9 mouse cellular contexts compared by ENCODE assay signal in the genomic region with DNA sequence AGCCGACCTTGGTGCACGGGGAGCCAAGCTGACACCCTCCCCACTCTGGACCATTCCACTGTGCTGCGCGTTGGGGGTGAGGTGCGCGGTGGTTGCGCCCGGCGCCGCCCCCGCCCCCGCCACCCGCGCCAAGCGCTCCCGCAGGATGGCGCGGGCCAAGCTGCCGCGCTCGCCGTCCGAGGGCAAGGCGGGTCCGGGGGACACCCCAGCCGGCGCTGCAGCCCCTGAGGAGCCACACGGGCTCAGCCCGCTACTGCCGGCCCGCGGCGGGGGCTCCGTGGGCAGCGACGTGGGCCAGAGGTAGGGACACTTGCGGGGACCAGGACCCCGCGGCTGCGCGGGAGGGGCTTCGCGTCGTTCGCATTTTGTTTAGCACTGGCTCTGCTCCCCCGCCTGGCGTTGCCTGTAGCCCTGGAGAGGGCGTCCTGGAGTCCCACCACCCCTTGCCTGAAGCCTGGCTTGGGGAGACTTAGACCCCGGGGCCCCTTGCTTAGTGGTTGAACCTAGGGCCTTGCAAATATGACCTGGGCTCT. TPM values are rescaled to one million over a fixed set of nuclear protein-coding genes. Genes with fewer than 3 reads are reported as not detected.
DNase-seq lines count a peak whose midpoint lies in the region; ATAC-seq and TF ChIP-seq lines count a peak whose summit lies in the region.
"Had no signal": no experiment of that assay in that cellular context is flagged by ENCODE, and none has a peak within 500 bp of the region (broad histone marks: within the 10 kb centered on the region; RNA-seq: fewer than 3 reads in every experiment).

No protein-coding gene starts in this region.

- no peaks in the 10 kb centered on the region for H3K36me3 ChIP-seq in forebrain, embryonic 11.5 days (ENCODE audit: control insufficient read depth, insufficient read depth, low read length)
- H3K36me3 ChIP-seq in limb, embryonic 13.5 days = no peaks in the 10 kb centered on the region
- H3K36me3 ChIP-seq in stomach, embryonic 14.5 days (ENCODE audit: control insufficient read depth, insufficient read depth, low read length) = no peaks in the 10 kb centered on the region

- peaks cover 9% of the 10 kb centered on the region for H3K27me3 ChIP-seq in forebrain, embryonic 11.5 days (ENCODE audit: control insufficient read depth, insufficient read depth, low read length)
- peaks cover 63% of the 10 kb centered on the region for H3K27me3 ChIP-seq in limb, embryonic 13.5 days
- H3K27me3 ChIP-seq in stomach, embryonic 14.5 days (ENCODE audit: control insufficient read depth, insufficient read depth, low read length) = peaks cover 24% of the 10 kb centered on the region

- intact Hi-C loops in gastrocnemius, adult 2 months (cut with DNase I) = no loop called here

- WGBS in forebrain, embryonic 11.5 days = 4% methylated on average over 37 of the region's 49 CpGs
- WGBS in limb, embryonic 13.5 days = 2% methylated on average over 42 of the region's 49 CpGs
- 3% methylated on average over 44 of the region's 49 CpGs for WGBS in stomach, embryonic 14.5 days

- H3K4me1 ChIP-seq in forebrain, embryonic 11.5 days (replicated peaks; ENCODE audit: control insufficient read depth, insufficient read depth, low read length) = no peaks in the 10 kb centered on the region
- H3K4me1 ChIP-seq in limb, embryonic 13.5 days = peaks cover 7% of the 10 kb centered on the region
- peaks cover 4% of the 10 kb centered on the region; the same call in 1 of the 2 replicates for H3K4me1 ChIP-seq in stomach, embryonic 14.5 days (ENCODE audit: control insufficient read depth, insufficient read depth, low read length)

- H3K4me2 ChIP-seq in forebrain, embryonic 11.5 days (ENCODE audit: low read depth, low read length, severe bottlenecking) = peak overlapping the region; percentile 84
- peak overlapping the region; percentile 71 for H3K4me2 ChIP-seq in limb, embryonic 13.5 days (replicated peaks)
- peak overlapping the region; percentile 56 for H3K4me2 ChIP-seq in stomach, embryonic 14.5 days (replicated peaks; ENCODE audit: low read depth, low read length)

- no peak for ATAC-seq in forebrain, embryonic 11.5 days (replicated peaks; ENCODE audit: low FRiP score)
- ATAC-seq in limb, embryonic 13.5 days (ENCODE audit: low FRiP score, low read depth) = no peak
- ATAC-seq in stomach, embryonic 14.5 days (ENCODE audit: insufficient number of reproducible peaks, insufficient read depth, low FRiP score, low read depth) = no peak

- no peak for DNase-seq in gastrocnemius, adult 2 months
- DNase-seq in gastrocnemius, postnatal 25 days = no peak
- DNase-seq in R1 (ENCODE audit: low read depth, low spot score) = peak; percentile 52
- peak; percentile 55 for DNase-seq in forebrain, embryonic 11.5 days (ENCODE audit: low spot score)
- no peak for DNase-seq in urinary bladder, adult 2 months (ENCODE audit: low spot score)
- no peak for DNase-seq in spleen, postnatal 4 days (ENCODE audit: low spot score in 2 of 2)

- peak overlapping the region; percentile 32 for H3K4me3 ChIP-seq in gastrocnemius, adult 2 months
- peak overlapping the region; percentile 43 for H3K4me3 ChIP-seq in forebrain, embryonic 11.5 days (ENCODE audit: low read depth, low read length)
- H3K4me3 ChIP-seq in limb, embryonic 13.5 days = peak overlapping the region; percentile 45
- peak overlapping the region; percentile 32 for H3K4me3 ChIP-seq in stomach, embryonic 14.5 days (ENCODE audit: low read depth, low read length)

- TF ChIP-seq CTCF in gastrocnemius, adult 2 months (IDR thresholded peaks at IDR 0.05) = no peak

- no peak overlapping the region for H3K27ac ChIP-seq in gastrocnemius, adult 2 months
- H3K27ac ChIP-seq in forebrain, embryonic 11.5 days (ENCODE audit: low read depth, low read length) = no peak overlapping the region
- H3K27ac ChIP-seq in limb, embryonic 13.5 days = no peak overlapping the region
- H3K27ac ChIP-seq in stomach, embryonic 14.5 days (ENCODE audit: low read length) = no peak overlapping the region
- H3K27ac ChIP-seq: macrophage had no signal

- H3K9me3 ChIP-seq in forebrain, embryonic 11.5 days (ENCODE audit: control insufficient read depth, low read length) = no peaks in the 10 kb centered on the region
- H3K9me3 ChIP-seq in limb, embryonic 13.5 days = 0 out of 2 replicates have a peak, but pooled peaks cover 4% of the 10 kb centered on the region
- H3K9me3 ChIP-seq in stomach, embryonic 14.5 days (ENCODE audit: control insufficient read depth, low read depth, low read length) = no peaks in the 10 kb centered on the region

- H3K9ac ChIP-seq in forebrain, embryonic 11.5 days (ENCODE audit: low read length) = peak overlapping the region; percentile 61
- H3K9ac ChIP-seq in limb, embryonic 13.5 days = peak overlapping the region; percentile 58
- no peak overlapping the region for H3K9ac ChIP-seq in stomach, embryonic 14.5 days (replicated peaks; ENCODE audit: low read depth, low read length)

RNA-seq across cellular contexts. Expression of a gene that starts 14.3 kb away (rescaled TPM):
- under 1 TPM in 1 of 2 experiments, not detected in 1; 0.05 TPM for total RNA-seq in gastrocnemius, adult 2 months (2021)
- under 1 TPM in 1 of 2 experiments, not detected in 1; 0.27 TPM for total RNA-seq in gastrocnemius, postnatal 25 days (2021)
- polyA plus RNA-seq in forebrain, embryonic 11.5 days (2014; fragmentation: Nextera tagmentation; extraction: Ambion mirVana) = 0.53 and 1.0 TPM in 2 replicates
- polyA plus RNA-seq in limb, embryonic 13.5 days (2015; fragmentation: Nextera tagmentation; extraction: Ambion mirVana) = 0.61 and 0.84 TPM in 2 replicates
- 0.59 and 0.80 TPM in 2 replicates for polyA plus RNA-seq in stomach, embryonic 14.5 days (2014; fragmentation: Nextera tagmentation; extraction: Ambion mirVana)
- polyA plus RNA-seq in urinary bladder, adult 2 months (2012; rRNA removed) = 6.7 and 7.4 TPM in 2 replicates
- polyA plus RNA-seq: macrophage had no signal

RNA-seq across cellular contexts. Expression of a gene that starts 30.8 kb away (rescaled TPM):
- total RNA-seq in gastrocnemius, adult 2 months (2021) = not detected
- total RNA-seq in gastrocnemius, postnatal 25 days (2021) = not detected
- not detected in 2 replicates for polyA plus RNA-seq in forebrain, embryonic 11.5 days (2014; fragmentation: Nextera tagmentation; extraction: Ambion mirVana)
- 0.14 and 0.29 TPM in 2 replicates for polyA plus RNA-seq in limb, embryonic 13.5 days (2015; fragmentation: Nextera tagmentation; extraction: Ambion mirVana)
- not detected in 2 replicates for polyA plus RNA-seq in stomach, embryonic 14.5 days (2014; fragmentation: Nextera tagmentation; extraction: Ambion mirVana)
- polyA plus RNA-seq in urinary bladder, adult 2 months (2012; rRNA removed) = 0.04 TPM in 1 of 2 replicates, not detected in the other
- polyA plus RNA-seq: macrophage had no signal

RNA-seq across cellular contexts. Expression of a gene that starts 54.8 kb away (rescaled TPM):
- not detected for total RNA-seq in gastrocnemius, adult 2 months (2021)
- not detected for total RNA-seq in gastrocnemius, postnatal 25 days (2021)
- not detected in 2 replicates for polyA plus RNA-seq in forebrain, embryonic 11.5 days (2014; fragmentation: Nextera tagmentation; extraction: Ambion mirVana)
- not detected in 2 replicates for polyA plus RNA-seq in limb, embryonic 13.5 days (2015; fragmentation: Nextera tagmentation; extraction: Ambion mirVana)
- not detected in 2 replicates for polyA plus RNA-seq in stomach, embryonic 14.5 days (2014; fragmentation: Nextera tagmentation; extraction: Ambion mirVana)
- polyA plus RNA-seq in urinary bladder, adult 2 months (2012; rRNA removed) = not detected in 2 replicates
- polyA plus RNA-seq: macrophage had no signal

Comparison
In these comparisons a context has a peak if more than half of its experiments do, and no peak if none do; other contexts are left out.
1. DNase-seq: peak in R1 (single experiment) and forebrain, embryonic 11.5 days (single experiment); none in gastrocnemius, adult 2 months (single experiment), gastrocnemius, postnatal 25 days (single experiment), urinary bladder, adult 2 months (single experiment) and spleen, postnatal 4 days (0 of 2).
2. Peak in every context shown above with its lines, with median percentiles within 50 percentile points of each other: H3K4me3 ChIP-seq and H3K4me2 ChIP-seq.